8 mouse cellular contexts compared by ENCODE assay signal in the genomic region with DNA sequence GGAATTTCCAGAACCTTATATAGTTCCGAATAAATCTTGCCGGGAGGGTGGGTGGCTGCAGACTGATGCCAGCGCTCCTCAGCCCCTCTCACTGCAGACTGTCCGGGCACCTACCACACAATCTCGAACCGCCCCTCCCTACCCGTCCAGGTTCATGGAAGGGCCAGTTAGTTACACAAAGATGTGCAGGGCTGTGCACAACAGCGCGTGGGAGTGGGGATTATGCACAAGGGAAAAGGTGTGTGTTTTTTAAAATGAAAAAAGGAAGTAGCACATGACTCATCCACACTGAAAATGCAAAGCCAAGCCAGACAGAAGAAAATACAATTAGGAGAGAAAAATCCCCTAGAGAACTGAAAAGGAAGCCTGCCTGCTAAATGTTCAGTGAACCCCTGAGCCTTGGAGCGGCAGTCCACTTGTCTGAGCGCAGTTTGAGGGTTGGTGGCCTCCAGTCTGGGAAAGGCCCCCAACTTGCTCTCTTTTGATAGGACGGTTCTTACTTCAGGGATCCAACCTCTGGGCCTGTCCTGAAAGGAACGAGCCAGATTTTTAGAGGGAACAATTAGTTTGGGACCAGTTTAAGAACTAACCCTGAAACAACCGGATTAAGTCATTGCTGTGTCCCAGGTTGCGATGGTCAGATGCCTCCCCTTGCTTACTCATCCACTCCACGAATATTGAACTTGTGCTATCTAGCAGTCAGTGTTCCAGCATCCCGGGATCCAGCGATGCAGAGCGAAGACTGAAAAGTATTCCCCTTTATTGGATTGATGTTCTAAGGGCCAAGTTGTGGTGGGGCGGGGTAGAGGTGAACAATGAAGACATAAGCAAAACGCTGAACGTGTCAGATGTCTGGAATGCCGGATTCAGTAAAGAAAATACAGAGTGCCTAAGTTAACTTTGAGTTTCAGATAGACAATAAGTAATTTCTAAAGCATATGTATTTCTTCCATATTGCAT.
A peak's percentile ranks its signal among the peaks of the same experiment; 100 is the strongest.
DNase-seq lines count a peak whose midpoint lies in the region; ATAC-seq and TF ChIP-seq lines count a peak whose summit lies in the region.

No protein-coding gene starts in this region.

- no peaks in the 10 kb centered on the region for H3K9me3 ChIP-seq in intestine, postnatal 0 days (ENCODE audit: control insufficient read depth)

- H3K36me3 ChIP-seq in intestine, postnatal 0 days (ENCODE audit: control insufficient read depth, insufficient read depth) = no peaks in the 10 kb centered on the region

- H3K4me1 ChIP-seq in intestine, postnatal 0 days (replicated peaks; ENCODE audit: control insufficient read depth, insufficient read depth, low read length) = peaks cover 2% of the 10 kb centered on the region; the same call in 1 of the 2 replicates

- peak overlapping the region; percentile 50 for H3K9ac ChIP-seq in intestine, postnatal 0 days (ENCODE audit: low read depth, low read length)

- 14% methylated on average over 23 of the region's 23 CpGs for WGBS in intestine, postnatal 0 days

- peak; percentile 36; the same call in 1 of the 2 replicates for ATAC-seq in common myeloid progenitor, adult 5-6 weeks (replicated peaks; ENCODE audit: low read depth, poor library complexity, severe bottlenecking)
- no peak for ATAC-seq in intestine, postnatal 0 days

- peak overlapping the region; percentile 79 for H3K4me2 ChIP-seq in intestine, postnatal 0 days (replicated peaks; ENCODE audit: low read depth)

- H3K27ac ChIP-seq in intestine, postnatal 0 days (ENCODE audit: low read depth, low read length) = no peak overlapping the region

- TF ChIP-seq CTCF in intestine, postnatal 0 days (IDR thresholded peaks at IDR 0.05; ENCODE audit: low read depth) = no peak

- DNase-seq in adrenal gland, adult 2 months = peak; percentile 46
- DNase-seq in adrenal gland, adult 8-10 months = no peak
- peak; percentile 55 to 68 for DNase-seq in heart, adult 18-20 months
- DNase-seq in lung, postnatal 36 days = peak; percentile 23
- DNase-seq in spleen, adult 12 weeks (ENCODE audit: low spot score) = no peak
- DNase-seq in thymus, postnatal 36 days = no peak

- H3K4me3 ChIP-seq in intestine, postnatal 0 days (ENCODE audit: low read depth, low read length) = peak overlapping the region; percentile 57

- H3K27me3 ChIP-seq in intestine, postnatal 0 days (replicated peaks; ENCODE audit: control insufficient read depth, insufficient read depth, low read length) = no peaks in the 10 kb centered on the region

Comparison
In these comparisons a context has a peak if more than half of its experiments do, and no peak if none do; other contexts are left out.
1. DNase-seq: peak in adrenal gland, adult 2 months (single experiment), heart, adult 18-20 months (2 of 2) and lung, postnatal 36 days (single experiment); none in adrenal gland, adult 8-10 months (single experiment), spleen, adult 12 weeks (single experiment) and thymus, postnatal 36 days (0 of 2).